Mouse (Mus musculus) heart, embryonic 10.5 days (tissue): Measurements from ENCODE around the gene Bcat2. TPM values are rescaled to one million over a fixed set of nuclear protein-coding genes. Genes with fewer than 3 reads are reported as not detected.

Source experiments
- DNase-seq: peaks from one replicate; pipeline ENCODE4 v3.0.0-alpha.2; 2017; ENCODE audit warnings: low spot score
- H3K27ac ChIP-seq: fragments of 300-500 bp; sonication (generic); 2 replicates; pipeline ENCODE4 v1.5.1; 2016; ENCODE audit warnings: mild to moderate bottlenecking
- H3K27me3 ChIP-seq: fragments of 300-500 bp; sonication (generic); 2 replicates; pipeline ENCODE4 v1.6.1; 2016; ENCODE audit warnings: mild to moderate bottlenecking; ENCODE audit not compliant: poor library complexity, insufficient read depth, severe bottlenecking
- H3K36me3 ChIP-seq: fragments of 300-500 bp; sonication (generic); 2 replicates; pipeline ENCODE4 v1.6.1; 2016; ENCODE audit warnings: mild to moderate bottlenecking, moderate library complexity
- H3K4me1 ChIP-seq: fragments of 300-500 bp; sonication (generic); 2 replicates; pipeline ENCODE4 v1.6.1; 2016; ENCODE audit warnings: mild to moderate bottlenecking
- H3K4me3 ChIP-seq: fragments of 300-500 bp; sonication (generic); 2 replicates; pipeline ENCODE4 v1.5.1; 2016; ENCODE audit warnings: mild to moderate bottlenecking, moderate library complexity
- H3K9me3 ChIP-seq: fragments of 300-500 bp; sonication (generic); 2 replicates; pipeline ENCODE4 v1.6.1; 2016; ENCODE audit warnings: mild to moderate bottlenecking, moderate library complexity
- WGBS: fragments of 180-500 bp; shearing (Covaris S2); methylation state at CpG from one replicate; pipeline ENCODE4 v1.1.7; 2016; 5-methylcytosine and 5-hydroxymethylcytosine counted together
- polyA plus RNA-seq: library from polyadenylated mRNA; unstranded; fragments of >200 nt; fragmentation: Nextera tagmentation; extraction: Ambion mirVana; gene quantifications from 2 replicates; pipeline ENCODE4 v1.2.1, GENCODE M21; 2016

The Bcat2 gene
- polyA plus RNA-seq, 1 experiment from 2014 or later: 76.7 TPM

GRCm38 (mm10) chr7:45597013-45597412 is 27.1 kb downstream of the Bcat2 start:
- H3K36me3 ChIP-seq: no peaks in the 10 kb centered on the region
- DNase-seq: no peak
- H3K4me3 ChIP-seq: no peak overlapping the region
- no peaks in the 10 kb centered on the region for H3K9me3 ChIP-seq
- no peaks in the 10 kb centered on the region for H3K27me3 ChIP-seq
- peaks cover 20% of the 10 kb centered on the region for H3K4me1 ChIP-seq
- no peak overlapping the region for H3K27ac ChIP-seq
- 84% methylated on average over 5 of the region's 5 CpGs for WGBS

- Histone ChIP-seq H3K27ac (no peak overlapping the region), H3K36me3 (no peaks in the 10 kb centered on the region), H3K4me1 (peaks cover 20% of the 10 kb centered on the region), H3K27me3 (no peaks in the 10 kb centered on the region), H3K9me3 (no peaks in the 10 kb centered on the region), H3K4me3 (no peak overlapping the region)
- no peak for DNase-seq
- 90% methylated on average over 6 of the region's 6 CpGs for WGBS
Measured at GRCm38 (mm10) chr7:45597527-45597926, 27.6 kb downstream of the Bcat2 start.

- Histone ChIP-seq H3K9me3 (no peaks in the 10 kb centered on the region), H3K4me1 (peaks cover 20% of the 10 kb centered on the region), H3K4me3 (peak overlapping the region; percentile 29; the same call in 1 of the 2 replicates), H3K27ac (no peak overlapping the region), H3K27me3 (no peaks in the 10 kb centered on the region), H3K36me3 (no peaks in the 10 kb centered on the region)
- DNase-seq: no peak
- WGBS: 37% methylated on average over 18 of the region's 18 CpGs
Measured at GRCm38 (mm10) chr7:45598960-45599879, 29.3 kb downstream of the Bcat2 start.

- no peaks in the 10 kb centered on the region for H3K4me1 ChIP-seq
- H3K4me3 ChIP-seq: no peak overlapping the region
- H3K27me3 ChIP-seq: no peaks in the 10 kb centered on the region
- no peak overlapping the region for H3K27ac ChIP-seq
- H3K36me3 ChIP-seq: no peaks in the 10 kb centered on the region
- 76% methylated on average over 9 of the region's 9 CpGs for WGBS
- no peak for DNase-seq
- H3K9me3 ChIP-seq: no peaks in the 10 kb centered on the region
Measured at GRCm38 (mm10) chr7:45605704-45606289, 35.8 kb downstream of the Bcat2 start.

- 0 out of 2 replicates have a peak, but pooled peaks cover 7% of the 10 kb centered on the region for H3K27me3 ChIP-seq
- H3K27ac ChIP-seq: no peak overlapping the region
- DNase-seq: no peak
- H3K4me3 ChIP-seq: no peak overlapping the region
- 51% methylated on average over 1 of the region's 1 CpGs for WGBS
- H3K36me3 ChIP-seq: no peaks in the 10 kb centered on the region
- H3K9me3 ChIP-seq: no peaks in the 10 kb centered on the region
- no peaks in the 10 kb centered on the region for H3K4me1 ChIP-seq
Measured at GRCm38 (mm10) chr7:45609511-45609910, 39.6 kb downstream of the Bcat2 start.

- H3K4me1 ChIP-seq: peaks cover 6% of the 10 kb centered on the region
- H3K27me3 ChIP-seq: peaks cover 68% of the 10 kb centered on the region
- no peak overlapping the region for H3K4me3 ChIP-seq
- no peak for DNase-seq
- no peak overlapping the region for H3K27ac ChIP-seq
- H3K9me3 ChIP-seq: no peaks in the 10 kb centered on the region
- WGBS: 22% methylated on average over 6 of the region's 6 CpGs
- no peaks in the 10 kb centered on the region for H3K36me3 ChIP-seq
Measured at GRCm38 (mm10) chr7:45616277-45616676, 46.3 kb downstream of the Bcat2 start.

GRCm38 (mm10) chr7:45617042-45617695 is 47.2 kb downstream of the Bcat2 start, which contains the start of gene Fut1:
Gene Fut1, plus strand, starts transcription at chr7:45617289.
- Histone ChIP-seq H3K27me3 (peaks cover 68% of the 10 kb centered on the region), H3K9me3 (no peaks in the 10 kb centered on the region), H3K27ac (no peak within 1 kb of the TSS), H3K4me1 (peaks cover 8% of the 10 kb centered on the region), H3K4me3 (peak within 1 kb of the TSS; percentile 33), H3K36me3 (no peaks in the 10 kb centered on the region)
- no peak for DNase-seq
- WGBS: 8% methylated on average over 31 of the region's 31 CpGs

GRCm38 (mm10) chr7:45618316-45618715 is 48.4 kb downstream of the Bcat2 start:
- 77% methylated on average over 5 of the region's 5 CpGs for WGBS

GRCm38 (mm10) chr7:45619592-45619991 is 49.6 kb downstream of the Bcat2 start:
- Histone ChIP-seq H3K4me1 (peaks cover 8% of the 10 kb centered on the region), H3K36me3 (no peaks in the 10 kb centered on the region), H3K27me3 (peaks cover 73% of the 10 kb centered on the region), H3K27ac (no peak overlapping the region), H3K9me3 (no peaks in the 10 kb centered on the region), H3K4me3 (no peak overlapping the region)
- DNase-seq: no peak
- WGBS: 80% methylated on average over 5 of the region's 5 CpGs

More at GRCm38 (mm10) chr7:45618316-45618715, 48.4 kb downstream of the Bcat2 start:
- Histone ChIP-seq H3K36me3 (no peaks in the 10 kb centered on the region), H3K27ac (no peak overlapping the region), H3K27me3 (peaks cover 73% of the 10 kb centered on the region), H3K9me3 (no peaks in the 10 kb centered on the region), H3K4me3 (no peak overlapping the region), H3K4me1 (peaks cover 8% of the 10 kb centered on the region)
- DNase-seq: no peak

- peaks cover 8% of the 10 kb centered on the region for H3K4me1 ChIP-seq
- H3K4me3 ChIP-seq: peak within 1 kb of the TSS; percentile 10; the same call in 1 of the 2 replicates
- WGBS: 16% methylated on average over 9 of the region's 9 CpGs
- H3K36me3 ChIP-seq: no peaks in the 10 kb centered on the region
- peaks cover 71% of the 10 kb centered on the region for H3K27me3 ChIP-seq
- H3K27ac ChIP-seq: no peak within 1 kb of the TSS
- H3K9me3 ChIP-seq: no peaks in the 10 kb centered on the region
- DNase-seq: peak; percentile 82
Measured at GRCm38 (mm10) chr7:45621443-45621842, 51.5 kb downstream of the Bcat2 start, which contains the start of gene Izumo1. Gene Izumo1, plus strand, starts transcription at chr7:45621811.

GRCm38 (mm10) chr7:45623507-45623906 is 53.6 kb downstream of the Bcat2 start:
- Histone ChIP-seq H3K4me3 (no peak overlapping the region), H3K36me3 (no peaks in the 10 kb centered on the region), H3K27me3 (peaks cover 71% of the 10 kb centered on the region), H3K4me1 (peaks cover 6% of the 10 kb centered on the region), H3K27ac (no peak overlapping the region), H3K9me3 (no peaks in the 10 kb centered on the region)
- DNase-seq: no peak
- 90% methylated on average over 11 of the region's 11 CpGs for WGBS

- H3K27ac ChIP-seq: no peak overlapping the region
- H3K36me3 ChIP-seq: no peaks in the 10 kb centered on the region
- H3K27me3 ChIP-seq: peaks cover 68% of the 10 kb centered on the region
- peaks cover 13% of the 10 kb centered on the region for H3K4me1 ChIP-seq
- H3K4me3 ChIP-seq: no peak overlapping the region
- WGBS: 67% methylated on average over 3 of the region's 3 CpGs
- DNase-seq: no peak
- no peaks in the 10 kb centered on the region for H3K9me3 ChIP-seq
Measured at GRCm38 (mm10) chr7:45624718-45625117, 54.8 kb downstream of the Bcat2 start.

- 91% methylated on average over 8 of the region's 8 CpGs for WGBS
Measured at GRCm38 (mm10) chr7:45625481-45625880, 55.5 kb downstream of the Bcat2 start.

More at GRCm38 (mm10) chr7:45625481-45625880, 55.5 kb downstream of the Bcat2 start:
- Histone ChIP-seq H3K36me3 (0 out of 2 replicates have a peak, but pooled peaks cover under 1% of the 10 kb centered on the region), H3K27ac (no peak overlapping the region), H3K4me1 (peaks cover 18% of the 10 kb centered on the region), H3K4me3 (no peak overlapping the region), H3K9me3 (no peaks in the 10 kb centered on the region), H3K27me3 (peaks cover 65% of the 10 kb centered on the region)
- DNase-seq: no peak
